Mouse (Mus musculus) cortical plate, adult 2 months (tissue): Measurements from ENCODE around the gene Olfr597.
"Not testable (repeated sequence)": the region's sequence is repeated elsewhere in the genome, so short reads cannot be mapped to it uniquely, and the experiment has no call there.

Experiments
- CTCF ChIP-seq: fragments of 200-500 bp; IDR thresholded peaks from 2 replicates; pipeline ENCODE4 v1.5.1; 2011; ENCODE audit warnings: mild to moderate bottlenecking, control low read depth, low read length; ENCODE audit not compliant: insufficient read depth; ENCODE audit errors: extremely low read depth
- POLR2A ChIP-seq: fragments of 200-500 bp; IDR thresholded peaks from 2 replicates; pipeline ENCODE4 v1.6.1; 2011; ENCODE audit warnings: mild to moderate bottlenecking, low read length, control low read depth; ENCODE audit not compliant: insufficient read depth; ENCODE audit errors: extremely low read depth

- not testable (repeated sequence) for TF ChIP-seq CTCF, POLR2A
Measured at GRCm38 (mm10) chr7:103305348-103305747, 10.8 kb upstream of the Olfr597 start, which contains the start of gene Olfr596.
